Mouse (Mus musculus): ENCODE results near the gene Abraxas1.

The Abraxas1 gene

GRCm38 (mm10) chr5:100822826-100823225, 2.1 kb upstream of the Abraxas1 start:
- DNase-seq (ENCODE audit: low spot score), result no peak

GRCm38 (mm10) chr5:100821375-100821774, 610 bp upstream of the Abraxas1 start:
- peak; percentile 78 for DNase-seq (ENCODE audit: low spot score)

GRCm38 (mm10) chr5:100819568-100820480, 941 bp downstream of the Abraxas1 start:
- DNase-seq (ENCODE audit: low spot score), result no peak

GRCm38 (mm10) chr5:100818341-100818740, 2.4 kb downstream of the Abraxas1 start:
- no peak for DNase-seq (ENCODE audit: low spot score)

GRCm38 (mm10) chr5:100798165-100798860, 22.5 kb downstream of the Abraxas1 start, which contains the start of the genes Helq and Mrps18c:
Gene Helq (minus strand): TSS chr5:100798598.
Gene Mrps18c (plus strand): TSS chr5:100798627.
- DNase-seq (ENCODE audit: low spot score), result peak; percentile 94

- DNase-seq (ENCODE audit: low spot score), result no peak
Observed at GRCm38 (mm10) chr5:100794084-100794483, 26.7 kb downstream of the Abraxas1 start.

GRCm38 (mm10) chr5:100792261-100792660, 28.5 kb downstream of the Abraxas1 start:
- DNase-seq (ENCODE audit: low spot score), result no peak

- DNase-seq (ENCODE audit: low spot score), result no peak
Observed at GRCm38 (mm10) chr5:100787527-100787926, 33.2 kb downstream of the Abraxas1 start.

- DNase-seq (ENCODE audit: low spot score), result no peak
Observed at GRCm38 (mm10) chr5:100779002-100779401, 41.8 kb downstream of the Abraxas1 start.

GRCm38 (mm10) chr5:100776900-100777299, 43.9 kb downstream of the Abraxas1 start:
- no peak for DNase-seq (ENCODE audit: low spot score)

GRCm38 (mm10) chr5:100775778-100776404, 44.9 kb downstream of the Abraxas1 start:
- no peak for DNase-seq (ENCODE audit: low spot score)

- DNase-seq (ENCODE audit: low spot score), result no peak
Observed at GRCm38 (mm10) chr5:100771575-100771974, 49.2 kb downstream of the Abraxas1 start.

- DNase-seq (ENCODE audit: low spot score), result no peak
Observed at GRCm38 (mm10) chr5:100766026-100766425, 54.7 kb downstream of the Abraxas1 start.

- no peak for DNase-seq (ENCODE audit: low spot score)
Observed at GRCm38 (mm10) chr5:100761736-100762135, 59.0 kb downstream of the Abraxas1 start.

GRCm38 (mm10) chr5:100760049-100760663, 60.6 kb downstream of the Abraxas1 start:
- DNase-seq (ENCODE audit: low spot score), result no peak

GRCm38 (mm10) chr5:100758121-100758520, 62.6 kb downstream of the Abraxas1 start:
- DNase-seq (ENCODE audit: low spot score), result no peak

Data from MN1 (cell line).